Mouse (Mus musculus): ENCODE data around the gene Npat. TPM values are rescaled to one million over a fixed set of nuclear protein-coding genes. Genes with fewer than 3 reads are reported as not detected.

The Npat gene
- polyA plus RNA-seq (2017; shearing (Covaris generic)), result 16.1 TPM

GRCm38 (mm10) chr9:53536558-53537320 is at the start of gene Npat, which contains the start of gene Atm:
TSS of gene Npat (plus strand) at chr9:53537047.
TSS of gene Atm (minus strand) at chr9:53536740.

DNA sequence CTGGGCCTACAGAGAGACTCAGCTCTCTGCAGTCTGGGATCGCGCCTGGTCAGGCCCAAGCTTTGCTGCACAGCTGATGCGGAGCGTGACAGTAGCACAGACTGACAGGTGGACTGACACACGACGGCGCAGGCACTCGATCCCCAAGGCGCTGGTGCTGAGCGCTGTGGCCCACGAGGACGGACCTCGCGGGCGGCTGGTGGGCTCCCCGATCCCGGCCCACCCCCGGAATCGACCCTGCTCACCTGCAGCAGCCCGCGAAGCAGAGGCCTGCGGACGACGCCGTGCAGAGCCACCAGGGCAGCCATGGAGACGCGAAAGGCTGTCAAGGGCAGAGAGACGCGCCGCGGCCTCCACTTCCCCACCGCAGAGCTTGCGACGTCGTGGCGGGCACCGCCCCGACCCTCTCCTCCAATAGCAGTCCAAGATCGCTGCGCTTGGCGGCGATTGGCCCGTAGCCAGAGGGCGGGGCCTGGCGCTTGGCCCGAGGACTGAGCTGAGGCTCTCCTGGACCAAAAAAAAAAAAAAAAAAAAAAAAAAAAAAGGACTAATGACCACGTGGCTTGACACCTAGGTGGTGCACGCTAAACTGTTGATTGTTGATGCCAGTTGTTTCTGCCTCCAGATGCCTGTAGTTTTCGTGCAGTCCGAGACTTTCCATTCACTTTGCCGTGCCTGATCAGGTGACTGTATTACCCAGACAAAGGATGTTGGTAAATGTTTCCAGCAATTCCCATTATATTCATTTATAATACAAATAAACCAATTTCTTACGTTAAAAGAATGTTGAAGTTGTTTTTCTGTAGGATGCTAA is 73.3 kb downstream of the Npat start, which contains the start of gene Acat1:
Gene Acat1 (minus strand): TSS at position 415 of the 814 bp plus-strand sequence.

Other genes with a start within 250 kb of the Npat start
- gene Exph5, start 235.4 kb upstream of the Npat start, polyA plus RNA-seq (2017; shearing (Covaris generic)), result 2.3 TPM
- gene Kdelc2, start 153.0 kb upstream of the Npat start, polyA plus RNA-seq (2017; shearing (Covaris generic)), result 2.0 TPM
- gene 4930550C14Rik, start 134.7 kb upstream of the Npat start, polyA plus RNA-seq (2017; shearing (Covaris generic)), result not detected
- gene Atm, start 307 bp upstream of the Npat start, polyA plus RNA-seq (2017; shearing (Covaris generic)), result 15.1 TPM
- 44.5 TPM for gene Acat1, start 73.3 kb downstream of the Npat start, polyA plus RNA-seq (2017; shearing (Covaris generic))
- 23.3 TPM for gene Cul5, start 133.0 kb downstream of the Npat start, polyA plus RNA-seq (2017; shearing (Covaris generic))
- not detected for gene Rab39, start 169.2 kb downstream of the Npat start, polyA plus RNA-seq (2017; shearing (Covaris generic))
- 13.3 TPM for gene Slc35f2, start 234.5 kb downstream of the Npat start, polyA plus RNA-seq (2017; shearing (Covaris generic))